Mouse (Mus musculus): Measurements from ENCODE around the gene Cdkn3. TPM values are rescaled to one million over a fixed set of nuclear protein-coding genes. Genes with fewer than 3 reads are reported as not detected.
A peak's percentile ranks its signal among the peaks of the same experiment; 100 is the strongest.

The Cdkn3 gene
- polyA plus RNA-seq, 1 experiment from 2014 or later = 48.1 TPM

DNA sequence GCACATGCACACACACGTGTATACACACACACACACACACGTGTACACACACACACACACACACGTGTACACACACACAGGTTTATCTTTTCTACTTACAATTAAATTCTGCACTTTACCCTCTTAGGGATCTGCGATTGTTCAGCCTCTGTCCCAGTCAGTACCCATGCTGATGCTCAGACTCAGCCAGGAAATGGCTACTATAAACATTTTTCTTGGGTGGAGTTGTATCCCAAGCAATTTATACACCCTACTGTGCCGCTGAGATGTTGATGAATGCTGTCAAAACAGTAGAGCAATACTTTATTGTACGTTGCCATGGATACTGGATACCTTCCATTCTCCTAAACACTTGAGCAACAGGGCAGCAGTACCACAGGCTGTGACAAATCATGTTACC, 9.7 kb downstream of the Cdkn3 start:
- 94% methylated on average over 6 of the region's 6 CpGs for WGBS
- H3K9ac ChIP-seq (ENCODE audit: low read depth, low read length) = no peak overlapping the region
- no peak overlapping the region for H3K4me3 ChIP-seq (ENCODE audit: low read length)
- ATAC-seq (ENCODE audit: low FRiP score, low TSS enrichment) = no peak
- no peak overlapping the region for H3K27ac ChIP-seq (ENCODE audit: low read depth, low read length)
- no peak overlapping the region for H3K4me2 ChIP-seq (replicated peaks; ENCODE audit: low read depth, low read length)
- no peaks in the 10 kb centered on the region for H3K27me3 ChIP-seq (ENCODE audit: control insufficient read depth, insufficient read depth, low read length)
- H3K36me3 ChIP-seq (ENCODE audit: control insufficient read depth, insufficient read depth, low read length) = peaks cover 68% of the 10 kb centered on the region
- H3K4me1 ChIP-seq (ENCODE audit: control insufficient read depth, insufficient read depth, low read length) = no peaks in the 10 kb centered on the region
- H3K9me3 ChIP-seq (ENCODE audit: control insufficient read depth, low read length) = no peaks in the 10 kb centered on the region

DNA sequence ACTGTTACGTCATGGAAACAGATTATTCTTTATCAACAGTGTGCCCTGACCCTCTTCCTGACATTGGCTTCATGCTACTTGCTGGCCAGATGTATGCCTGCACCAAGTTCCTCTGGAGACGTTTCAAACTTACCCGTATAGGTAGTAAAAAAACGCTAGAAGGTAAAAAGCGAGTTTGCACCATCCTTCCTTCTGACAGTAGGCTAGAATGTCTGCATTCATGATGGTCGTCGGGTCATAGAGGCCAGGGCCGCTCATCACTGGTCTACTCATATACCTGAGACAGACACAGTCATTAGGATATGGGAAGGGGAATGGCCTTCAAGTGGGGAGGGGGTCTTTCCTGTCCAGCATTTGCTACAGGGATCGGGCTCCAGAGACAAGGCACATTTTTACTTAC, 18.4 kb downstream of the Cdkn3 start:
- no peak overlapping the region for H3K27ac ChIP-seq (ENCODE audit: low read depth, low read length)
- H3K4me1 ChIP-seq (ENCODE audit: control insufficient read depth, insufficient read depth, low read length) = no peaks in the 10 kb centered on the region
- no peak overlapping the region for H3K4me2 ChIP-seq (replicated peaks; ENCODE audit: low read depth, low read length)
- no peak overlapping the region for H3K4me3 ChIP-seq (ENCODE audit: low read length)
- WGBS = 98% methylated on average over 9 of the region's 9 CpGs
- no peaks in the 10 kb centered on the region for H3K27me3 ChIP-seq (ENCODE audit: control insufficient read depth, insufficient read depth, low read length)
- no peak overlapping the region for H3K9ac ChIP-seq (ENCODE audit: low read depth, low read length)
- ATAC-seq (ENCODE audit: low FRiP score, low TSS enrichment) = no peak
- peaks cover 9% of the 10 kb centered on the region for H3K9me3 ChIP-seq (ENCODE audit: control insufficient read depth, low read length)
- H3K36me3 ChIP-seq (ENCODE audit: control insufficient read depth, insufficient read depth, low read length) = peaks cover 85% of the 10 kb centered on the region

DNA sequence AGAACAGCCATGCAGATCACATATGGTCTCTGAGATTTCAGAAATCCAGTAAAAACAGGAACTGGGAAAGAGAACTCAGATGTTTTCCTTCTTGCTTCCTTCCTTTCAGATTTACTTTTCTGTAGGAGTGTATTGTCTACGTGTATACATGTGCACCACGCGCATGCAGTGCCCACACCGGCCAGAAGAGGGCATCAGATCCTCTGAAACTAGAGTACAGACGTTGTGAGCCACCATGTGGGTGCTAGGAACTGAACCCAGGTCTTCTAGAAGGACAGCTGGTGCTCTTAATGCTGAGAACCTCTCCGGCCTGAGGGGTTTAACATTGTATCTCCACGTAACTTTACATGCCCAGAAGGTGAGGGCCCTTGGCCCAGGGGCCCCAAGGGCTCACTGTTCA, 18.9 kb downstream of the Cdkn3 start:
- no peak for ATAC-seq (ENCODE audit: low FRiP score, low TSS enrichment)
- Histone ChIP-seq H3K27ac (ENCODE audit: low read depth, low read length) (no peak overlapping the region), H3K27me3 (ENCODE audit: control insufficient read depth, insufficient read depth, low read length) (no peaks in the 10 kb centered on the region), H3K4me3 (ENCODE audit: low read length) (no peak overlapping the region), H3K36me3 (ENCODE audit: control insufficient read depth, insufficient read depth, low read length) (peaks cover 80% of the 10 kb centered on the region), H3K4me2 (replicated peaks; ENCODE audit: low read depth, low read length) (no peak overlapping the region), H3K9ac (ENCODE audit: low read depth, low read length) (no peak overlapping the region), H3K4me1 (ENCODE audit: control insufficient read depth, insufficient read depth, low read length) (no peaks in the 10 kb centered on the region), H3K9me3 (ENCODE audit: control insufficient read depth, low read length) (peaks cover 9% of the 10 kb centered on the region)
- WGBS = 94% methylated on average over 7 of the region's 7 CpGs

DNA sequence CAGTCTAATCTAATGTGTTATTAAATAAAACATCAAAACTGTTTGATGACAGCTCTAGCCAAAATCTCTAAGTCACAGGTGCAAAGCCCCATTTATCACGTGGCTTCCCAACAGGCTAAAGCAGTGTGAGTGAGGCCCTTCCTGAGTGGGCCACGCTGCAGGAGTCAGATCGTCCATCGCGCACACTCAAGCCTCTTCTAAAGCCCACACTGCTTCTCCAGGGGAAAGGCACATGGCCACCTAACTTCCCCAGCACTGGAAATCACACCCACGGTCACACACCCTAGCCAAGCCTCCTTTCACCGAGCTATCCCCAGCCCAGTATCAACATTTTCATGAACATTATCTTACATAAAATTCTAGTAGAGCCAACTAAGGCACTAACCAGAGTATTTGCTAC, 20.7 kb downstream of the Cdkn3 start:
- ATAC-seq (ENCODE audit: low FRiP score, low TSS enrichment) = no peak
- Histone ChIP-seq H3K4me3 (ENCODE audit: low read length) (no peak overlapping the region), H3K9ac (ENCODE audit: low read depth, low read length) (no peak overlapping the region), H3K27ac (ENCODE audit: low read depth, low read length) (no peak overlapping the region), H3K4me2 (replicated peaks; ENCODE audit: low read depth, low read length) (no peak overlapping the region), H3K27me3 (ENCODE audit: control insufficient read depth, insufficient read depth, low read length) (no peaks in the 10 kb centered on the region), H3K9me3 (ENCODE audit: control insufficient read depth, low read length) (peaks cover 9% of the 10 kb centered on the region), H3K36me3 (ENCODE audit: control insufficient read depth, insufficient read depth, low read length) (peaks cover 64% of the 10 kb centered on the region), H3K4me1 (ENCODE audit: control insufficient read depth, insufficient read depth, low read length) (no peaks in the 10 kb centered on the region)
- 97% methylated on average over 7 of the region's 7 CpGs for whole genome bisulfite sequencing

DNA sequence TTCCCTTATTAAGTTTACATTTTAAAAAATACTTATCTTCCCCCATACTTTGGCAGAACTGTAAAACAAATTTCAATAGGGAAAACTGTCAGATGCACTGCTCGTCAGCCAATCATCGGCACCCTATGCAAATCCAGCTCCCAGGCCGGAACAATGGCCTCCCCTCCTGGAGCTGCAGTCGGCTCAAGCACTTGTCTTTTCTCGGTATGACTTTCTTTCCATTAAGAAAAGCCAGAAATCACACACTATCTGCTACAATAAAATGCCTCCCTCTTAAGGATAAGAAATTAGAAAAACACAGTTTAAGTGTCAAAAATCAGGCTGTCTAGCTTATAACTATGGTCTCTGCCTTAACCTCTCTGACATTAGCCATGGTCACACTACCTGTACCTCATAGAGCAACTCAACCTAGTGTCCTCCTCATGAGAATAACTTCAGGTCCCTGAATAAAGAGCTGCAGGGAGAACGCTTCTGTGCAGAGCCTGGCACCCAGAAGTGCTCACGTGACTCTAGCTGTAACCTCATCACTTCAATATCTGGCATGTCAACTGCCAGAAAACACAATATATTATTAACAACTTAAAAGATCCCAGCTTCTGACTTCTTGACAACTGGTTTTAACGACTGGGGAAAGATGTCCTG, 22.0 kb downstream of the Cdkn3 start:
- 89% methylated on average over 8 of the region's 8 CpGs for WGBS
- Histone ChIP-seq H3K9me3 (ENCODE audit: control insufficient read depth, low read length) (peaks cover 9% of the 10 kb centered on the region), H3K27me3 (ENCODE audit: control insufficient read depth, insufficient read depth, low read length) (no peaks in the 10 kb centered on the region), H3K4me1 (ENCODE audit: control insufficient read depth, insufficient read depth, low read length) (peaks cover 5% of the 10 kb centered on the region), H3K9ac (ENCODE audit: low read depth, low read length) (no peak overlapping the region), H3K27ac (ENCODE audit: low read depth, low read length) (no peak overlapping the region), H3K4me3 (ENCODE audit: low read length) (no peak overlapping the region), H3K4me2 (replicated peaks; ENCODE audit: low read depth, low read length) (no peak overlapping the region), H3K36me3 (ENCODE audit: control insufficient read depth, insufficient read depth, low read length) (peaks cover 52% of the 10 kb centered on the region)
- ATAC-seq (ENCODE audit: low FRiP score, low TSS enrichment) = no peak

DNA sequence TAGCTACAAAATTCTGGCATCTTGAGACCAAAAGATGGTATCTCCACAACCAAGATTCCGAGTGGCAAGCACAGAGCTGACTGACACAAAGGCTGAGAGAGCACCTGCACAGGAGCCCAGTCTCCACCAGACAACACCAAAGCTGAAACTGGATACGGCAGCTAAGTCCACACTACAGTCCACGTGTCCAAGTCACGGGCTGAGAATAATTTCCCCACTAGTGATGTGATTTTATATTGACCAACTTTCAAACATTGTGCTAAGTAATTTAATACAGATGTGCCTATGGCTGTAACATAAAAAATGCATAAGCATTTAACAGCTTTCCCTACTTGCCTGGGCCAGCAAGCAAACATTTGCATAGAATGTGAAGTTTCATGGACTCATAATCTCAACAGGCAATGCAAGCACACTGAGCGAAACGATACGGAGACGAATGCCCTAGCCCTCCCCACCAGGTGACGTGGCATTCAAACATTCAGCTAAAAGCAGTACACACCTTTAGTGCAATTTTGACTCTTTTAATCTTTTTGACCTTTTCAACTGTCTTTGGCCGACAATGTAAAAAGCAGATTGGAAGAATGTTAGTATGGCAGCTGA, 23.1 kb downstream of the Cdkn3 start:
- 89% methylated on average over 10 of the region's 10 CpGs for WGBS
- Histone ChIP-seq H3K4me3 (ENCODE audit: low read length) (no peak overlapping the region), H3K27me3 (ENCODE audit: control insufficient read depth, insufficient read depth, low read length) (no peaks in the 10 kb centered on the region), H3K36me3 (ENCODE audit: control insufficient read depth, insufficient read depth, low read length) (peaks cover 41% of the 10 kb centered on the region), H3K27ac (ENCODE audit: low read depth, low read length) (no peak overlapping the region), H3K9me3 (ENCODE audit: control insufficient read depth, low read length) (peaks cover 9% of the 10 kb centered on the region), H3K9ac (ENCODE audit: low read depth, low read length) (no peak overlapping the region), H3K4me2 (replicated peaks; ENCODE audit: low read depth, low read length) (no peak overlapping the region), H3K4me1 (ENCODE audit: control insufficient read depth, insufficient read depth, low read length) (peaks cover 5% of the 10 kb centered on the region)
- ATAC-seq (ENCODE audit: low FRiP score, low TSS enrichment) = no peak

DNA sequence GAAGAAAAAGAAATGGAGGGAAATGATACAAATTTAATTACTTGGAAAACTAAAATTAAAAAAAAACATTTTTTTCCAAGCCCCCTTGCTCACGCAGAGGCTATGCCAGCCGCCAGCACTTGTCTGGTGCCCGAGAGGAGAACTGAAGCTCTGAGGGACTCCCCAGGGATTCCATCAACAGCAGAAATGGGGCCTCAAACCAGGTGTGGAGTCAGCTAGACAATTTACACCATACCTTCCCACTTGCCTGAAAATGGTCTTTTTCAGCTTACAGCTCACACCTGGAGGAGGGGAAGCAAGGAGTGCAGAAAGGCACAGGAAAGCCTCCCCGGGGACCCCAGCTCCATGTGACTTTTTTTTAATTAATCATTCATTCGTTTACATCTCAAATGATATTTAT, 24.9 kb downstream of the Cdkn3 start:
- Histone ChIP-seq H3K4me3 (ENCODE audit: low read length) (no peak overlapping the region), H3K27me3 (ENCODE audit: control insufficient read depth, insufficient read depth, low read length) (no peaks in the 10 kb centered on the region), H3K27ac (ENCODE audit: low read depth, low read length) (no peak overlapping the region), H3K36me3 (ENCODE audit: control insufficient read depth, insufficient read depth, low read length) (peaks cover 23% of the 10 kb centered on the region), H3K4me2 (replicated peaks; ENCODE audit: low read depth, low read length) (no peak overlapping the region), H3K4me1 (ENCODE audit: control insufficient read depth, insufficient read depth, low read length) (peaks cover 5% of the 10 kb centered on the region), H3K9ac (ENCODE audit: low read depth, low read length) (no peak overlapping the region), H3K9me3 (ENCODE audit: control insufficient read depth, low read length) (no peaks in the 10 kb centered on the region)
- WGBS = 90% methylated on average over 5 of the region's 5 CpGs
- no peak for ATAC-seq (ENCODE audit: low FRiP score, low TSS enrichment)

DNA sequence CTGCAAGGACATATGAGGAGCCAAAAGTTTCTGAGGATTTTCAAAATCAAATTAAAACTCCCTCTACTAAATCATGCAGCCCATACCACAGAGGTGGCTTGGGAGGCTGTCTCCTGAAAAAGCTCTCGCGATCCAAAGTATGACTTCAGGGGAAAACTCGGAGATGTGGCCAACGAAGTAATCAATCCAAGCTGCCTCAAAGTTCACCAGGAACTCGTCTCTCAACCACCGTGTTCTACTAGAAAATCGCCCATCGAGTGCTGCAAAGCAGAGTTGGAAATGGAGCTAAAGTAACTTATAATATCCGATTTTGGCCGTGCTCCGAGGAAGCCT, 27.1 kb downstream of the Cdkn3 start:
- no peak for ATAC-seq (ENCODE audit: low FRiP score, low TSS enrichment)
- Histone ChIP-seq H3K27me3 (ENCODE audit: control insufficient read depth, insufficient read depth, low read length) (no peaks in the 10 kb centered on the region), H3K9ac (ENCODE audit: low read depth, low read length) (peak overlapping the region; percentile 99), H3K4me1 (ENCODE audit: control insufficient read depth, insufficient read depth, low read length) (peaks cover 5% of the 10 kb centered on the region), H3K9me3 (ENCODE audit: control insufficient read depth, low read length) (no peaks in the 10 kb centered on the region), H3K36me3 (ENCODE audit: control insufficient read depth, insufficient read depth, low read length) (peaks cover 7% of the 10 kb centered on the region), H3K4me2 (replicated peaks; ENCODE audit: low read depth, low read length) (peak overlapping the region; percentile 78), H3K4me3 (ENCODE audit: low read length) (peak overlapping the region; percentile 93), H3K27ac (ENCODE audit: low read depth, low read length) (peak overlapping the region; percentile 98)
- under 1% methylated on average over 11 of the region's 11 CpGs for WGBS

DNA sequence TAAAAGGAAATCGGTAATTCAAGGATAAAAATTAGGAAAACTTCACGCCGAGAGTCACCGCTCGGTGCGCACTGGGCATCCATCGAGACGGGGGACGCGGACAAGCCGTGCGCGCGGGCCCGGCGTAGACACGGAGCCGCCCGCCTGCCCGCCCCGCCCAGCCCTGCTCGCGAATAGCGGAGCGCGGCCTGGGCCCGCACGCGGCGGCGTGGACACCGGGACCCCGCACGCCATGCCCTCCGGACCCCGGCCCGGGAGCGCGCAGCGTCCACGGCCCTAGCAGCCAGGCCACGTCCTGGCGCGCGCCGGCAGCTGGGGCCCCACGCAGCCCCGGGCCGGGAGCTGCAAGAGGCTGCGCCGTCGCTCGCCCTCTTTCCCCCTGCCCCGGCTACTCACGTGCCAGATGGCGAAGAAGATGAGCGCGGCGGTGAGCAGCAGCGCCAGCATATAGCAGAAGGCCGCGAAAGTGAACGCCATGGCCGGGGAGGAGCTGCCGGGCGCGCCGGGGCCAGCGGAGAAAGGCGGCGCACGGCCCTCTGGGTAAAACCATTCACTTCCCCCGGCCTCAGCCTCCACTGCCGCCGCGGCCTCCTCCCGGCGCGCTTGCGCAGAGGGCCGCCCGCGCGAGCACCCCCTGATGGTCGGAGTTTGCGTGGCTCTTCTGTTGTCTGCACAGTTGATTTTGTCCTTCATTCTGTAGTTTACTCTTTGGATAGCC, 27.6 kb downstream of the Cdkn3 start, which contains the start of gene Cnih1:
Gene Cnih1 (minus strand): TSS at position 625 of the 718 bp plus-strand sequence.
- peaks cover 5% of the 10 kb centered on the region for H3K4me1 ChIP-seq (ENCODE audit: control insufficient read depth, insufficient read depth, low read length)
- H3K9me3 ChIP-seq (ENCODE audit: control insufficient read depth, low read length) = no peaks in the 10 kb centered on the region
- H3K9ac ChIP-seq (ENCODE audit: low read depth, low read length) = peak within 1 kb of the TSS; percentile 99
- peak within 1 kb of the TSS; percentile 98 for H3K27ac ChIP-seq (ENCODE audit: low read depth, low read length)
- under 1% methylated on average over 77 of the region's 86 CpGs for WGBS
- peak; percentile 96 for ATAC-seq (ENCODE audit: low FRiP score, low TSS enrichment)
- peak within 1 kb of the TSS; percentile 93 for H3K4me3 ChIP-seq (ENCODE audit: low read length)
- H3K4me2 ChIP-seq (replicated peaks; ENCODE audit: low read depth, low read length) = peak within 1 kb of the TSS; percentile 78
- peaks cover 7% of the 10 kb centered on the region for H3K36me3 ChIP-seq (ENCODE audit: control insufficient read depth, insufficient read depth, low read length)
- H3K27me3 ChIP-seq (ENCODE audit: control insufficient read depth, insufficient read depth, low read length) = no peaks in the 10 kb centered on the region
